Mouse (Mus musculus): ENCODE data around the gene Nxph3. TPM values are rescaled to one million over a fixed set of nuclear protein-coding genes. Genes with fewer than 3 reads are reported as not detected.

Gene Nxph3
- polyA plus RNA-seq, 1 experiment from 2014 or later, result 1.9 TPM

GRCm38 (mm10) chr11:95527307-95527706 lies 12.9 kb upstream of the Nxph3 start:
- no peak for ATAC-seq (ENCODE audit: low FRiP score, low TSS enrichment)
- H3K27me3 ChIP-seq (ENCODE audit: control insufficient read depth, insufficient read depth, low read length), result no peaks in the 10 kb centered on the region
- H3K9ac ChIP-seq (replicated peaks; ENCODE audit: low read length), result no peak overlapping the region
- WGBS, result 91% methylated on average over 8 of the region's 8 CpGs
- H3K4me2 ChIP-seq (ENCODE audit: low read length), result no peak overlapping the region
- H3K4me1 ChIP-seq (ENCODE audit: control insufficient read depth, insufficient read depth, low read length), result no peaks in the 10 kb centered on the region
- DNase-seq, result no peak
- no peaks in the 10 kb centered on the region for H3K9me3 ChIP-seq (ENCODE audit: control insufficient read depth, low read length)
- H3K27ac ChIP-seq (replicated peaks; ENCODE audit: low read depth, low read length), result no peak overlapping the region
- no peak overlapping the region for H3K4me3 ChIP-seq (replicated peaks; ENCODE audit: low read depth, low read length)
- no peaks in the 10 kb centered on the region for H3K36me3 ChIP-seq (ENCODE audit: control insufficient read depth, insufficient read depth, low read length)

GRCm38 (mm10) chr11:95521563-95521962 lies 7.2 kb upstream of the Nxph3 start:
- Histone ChIP-seq H3K27ac (replicated peaks; ENCODE audit: low read depth, low read length) (no peak overlapping the region), H3K4me1 (ENCODE audit: control insufficient read depth, insufficient read depth, low read length) (no peaks in the 10 kb centered on the region; the same call in 1 of the 2 replicates), H3K4me3 (replicated peaks; ENCODE audit: low read depth, low read length) (peak overlapping the region; percentile 18), H3K36me3 (ENCODE audit: control insufficient read depth, insufficient read depth, low read length) (no peaks in the 10 kb centered on the region), H3K9me3 (ENCODE audit: control insufficient read depth, low read length) (no peaks in the 10 kb centered on the region), H3K4me2 (ENCODE audit: low read length) (peak overlapping the region; percentile 46), H3K9ac (replicated peaks; ENCODE audit: low read length) (no peak overlapping the region), H3K27me3 (ENCODE audit: control insufficient read depth, insufficient read depth, low read length) (no peaks in the 10 kb centered on the region)
- DNase-seq (peak; percentile 90), ATAC-seq (ENCODE audit: low FRiP score, low TSS enrichment) (no peak)
- WGBS, result 2% methylated on average over 13 of the region's 13 CpGs

- Histone ChIP-seq H3K36me3 (ENCODE audit: control insufficient read depth, insufficient read depth, low read length) (no peaks in the 10 kb centered on the region), H3K27ac (replicated peaks; ENCODE audit: low read depth, low read length) (peak overlapping the region; percentile 53; the same call in 1 of the 2 replicates), H3K27me3 (ENCODE audit: control insufficient read depth, insufficient read depth, low read length) (no peaks in the 10 kb centered on the region), H3K9ac (replicated peaks; ENCODE audit: low read length) (no peak overlapping the region), H3K4me3 (replicated peaks; ENCODE audit: low read depth, low read length) (no peak overlapping the region; the same call in 1 of the 2 replicates), H3K4me2 (ENCODE audit: low read length) (peak overlapping the region; percentile 46), H3K9me3 (ENCODE audit: control insufficient read depth, low read length) (no peaks in the 10 kb centered on the region), H3K4me1 (ENCODE audit: control insufficient read depth, insufficient read depth, low read length) (peaks cover 6% of the 10 kb centered on the region; the same call in 1 of the 2 replicates)
- DNase-seq, result peak; percentile 95
- WGBS, result 3% methylated on average over 27 of the region's 27 CpGs
- peak; percentile 74; the same call in 1 of the 2 replicates for ATAC-seq (ENCODE audit: low FRiP score, low TSS enrichment)
Measured at GRCm38 (mm10) chr11:95520456-95521072, 6.2 kb upstream of the Nxph3 start.

GRCm38 (mm10) chr11:95519996-95520395 lies 5.6 kb upstream of the Nxph3 start:
- H3K27ac ChIP-seq (replicated peaks; ENCODE audit: low read depth, low read length), result 0 out of 2 replicates have a peak overlapping the region, but pooled peaks have one; percentile 53
- no peak for DNase-seq
- H3K9ac ChIP-seq (replicated peaks; ENCODE audit: low read length), result no peak overlapping the region
- no peak for ATAC-seq (ENCODE audit: low FRiP score, low TSS enrichment)
- H3K4me2 ChIP-seq (ENCODE audit: low read length), result no peak overlapping the region
- no peak overlapping the region for H3K4me3 ChIP-seq (replicated peaks; ENCODE audit: low read depth, low read length)
- WGBS, result 61% methylated on average over 3 of the region's 3 CpGs
- H3K9me3 ChIP-seq (ENCODE audit: control insufficient read depth, low read length), result no peaks in the 10 kb centered on the region
- H3K27me3 ChIP-seq (ENCODE audit: control insufficient read depth, insufficient read depth, low read length), result 0 out of 2 replicates have a peak, but pooled peaks cover 2% of the 10 kb centered on the region
- H3K4me1 ChIP-seq (ENCODE audit: control insufficient read depth, insufficient read depth, low read length), result peaks cover 10% of the 10 kb centered on the region; the same call in 1 of the 2 replicates
- no peaks in the 10 kb centered on the region for H3K36me3 ChIP-seq (ENCODE audit: control insufficient read depth, insufficient read depth, low read length)

GRCm38 (mm10) chr11:95519299-95519698 lies 4.9 kb upstream of the Nxph3 start:
- Histone ChIP-seq H3K27me3 (ENCODE audit: control insufficient read depth, insufficient read depth, low read length) (0 out of 2 replicates have a peak, but pooled peaks cover 9% of the 10 kb centered on the region), H3K4me3 (replicated peaks; ENCODE audit: low read depth, low read length) (no peak overlapping the region), H3K4me2 (ENCODE audit: low read length) (no peak overlapping the region), H3K36me3 (ENCODE audit: control insufficient read depth, insufficient read depth, low read length) (no peaks in the 10 kb centered on the region), H3K9me3 (ENCODE audit: control insufficient read depth, low read length) (no peaks in the 10 kb centered on the region), H3K9ac (replicated peaks; ENCODE audit: low read length) (no peak overlapping the region), H3K4me1 (ENCODE audit: control insufficient read depth, insufficient read depth, low read length) (peaks cover 16% of the 10 kb centered on the region), H3K27ac (replicated peaks; ENCODE audit: low read depth, low read length) (no peak overlapping the region)
- ATAC-seq (ENCODE audit: low FRiP score, low TSS enrichment), result no peak
- DNase-seq, result no peak
- WGBS, result 59% methylated on average over 10 of the region's 10 CpGs

GRCm38 (mm10) chr11:95517162-95517561 lies 2.8 kb upstream of the Nxph3 start:
- Histone ChIP-seq H3K4me3 (replicated peaks; ENCODE audit: low read depth, low read length) (no peak overlapping the region), H3K27me3 (ENCODE audit: control insufficient read depth, insufficient read depth, low read length) (peaks cover 26% of the 10 kb centered on the region), H3K36me3 (ENCODE audit: control insufficient read depth, insufficient read depth, low read length) (no peaks in the 10 kb centered on the region), H3K4me1 (ENCODE audit: control insufficient read depth, insufficient read depth, low read length) (peaks cover 28% of the 10 kb centered on the region), H3K9ac (replicated peaks; ENCODE audit: low read length) (no peak overlapping the region), H3K9me3 (ENCODE audit: control insufficient read depth, low read length) (no peaks in the 10 kb centered on the region), H3K4me2 (ENCODE audit: low read length) (no peak overlapping the region), H3K27ac (replicated peaks; ENCODE audit: low read depth, low read length) (no peak overlapping the region)
- 60% methylated on average over 6 of the region's 6 CpGs for WGBS
- no peak for ATAC-seq (ENCODE audit: low FRiP score, low TSS enrichment)
- DNase-seq, result no peak

- Histone ChIP-seq H3K4me1 (ENCODE audit: control insufficient read depth, insufficient read depth, low read length) (peaks cover 28% of the 10 kb centered on the region), H3K4me2 (ENCODE audit: low read length) (no peak overlapping the region), H3K9ac (replicated peaks; ENCODE audit: low read length) (no peak overlapping the region), H3K9me3 (ENCODE audit: control insufficient read depth, low read length) (no peaks in the 10 kb centered on the region), H3K4me3 (replicated peaks; ENCODE audit: low read depth, low read length) (no peak overlapping the region), H3K27ac (replicated peaks; ENCODE audit: low read depth, low read length) (no peak overlapping the region), H3K27me3 (ENCODE audit: control insufficient read depth, insufficient read depth, low read length) (peaks cover 26% of the 10 kb centered on the region), H3K36me3 (ENCODE audit: control insufficient read depth, insufficient read depth, low read length) (no peaks in the 10 kb centered on the region)
- 2% methylated on average over 5 of the region's 5 CpGs for WGBS
- DNase-seq (no peak), ATAC-seq (ENCODE audit: low FRiP score, low TSS enrichment) (no peak)
Measured at GRCm38 (mm10) chr11:95516491-95516911, 2.1 kb upstream of the Nxph3 start.

GRCm38 (mm10) chr11:95515376-95516323 lies 1.3 kb upstream of the Nxph3 start:
- Histone ChIP-seq H3K27me3 (ENCODE audit: control insufficient read depth, insufficient read depth, low read length) (peaks cover 26% of the 10 kb centered on the region), H3K9me3 (ENCODE audit: control insufficient read depth, low read length) (no peaks in the 10 kb centered on the region), H3K27ac (replicated peaks; ENCODE audit: low read depth, low read length) (no peak overlapping the region), H3K9ac (replicated peaks; ENCODE audit: low read length) (no peak overlapping the region), H3K4me3 (replicated peaks; ENCODE audit: low read depth, low read length) (peak overlapping the region; percentile 53; the same call in 1 of the 2 replicates), H3K4me2 (ENCODE audit: low read length) (peak overlapping the region; percentile 91; the same call in 1 of the 2 replicates), H3K36me3 (ENCODE audit: control insufficient read depth, insufficient read depth, low read length) (no peaks in the 10 kb centered on the region), H3K4me1 (ENCODE audit: control insufficient read depth, insufficient read depth, low read length) (peaks cover 28% of the 10 kb centered on the region)
- DNase-seq (peak; percentile 33), ATAC-seq (ENCODE audit: low FRiP score, low TSS enrichment) (no peak)
- 27% methylated on average over 17 of the region's 17 CpGs for WGBS

Data from midbrain, embryonic 14.5 days (tissue).